Mouse (Mus musculus) lung, embryonic 15.5 days (tissue): ENCODE data around the gene Krtap1-3. TPM values are rescaled to one million over a fixed set of nuclear protein-coding genes. Genes with fewer than 3 reads are reported as not detected.
"Not testable (repeated sequence)": the region's sequence is repeated elsewhere in the genome, so short reads cannot be mapped to it uniquely, and the experiment has no call there.

ENCODE experiments used
- ATAC-seq: fragments of 200-750 bp; cut with Nextera tagmentation; 2 replicates; pipeline ENCODE4 v1.8.0; 2017; ENCODE audit warnings: moderate number of reproducible peaks, borderline replicate concordance; ENCODE audit not compliant: low FRiP score, low TSS enrichment; ENCODE audit errors: extremely low read depth
- H3K27ac ChIP-seq: fragments of 300-500 bp; sonication (generic); 2 replicates; pipeline ENCODE4 v1.5.1; 2015; ENCODE audit warnings: moderate library complexity, mild to moderate bottlenecking, inconsistent platforms
- H3K27me3 ChIP-seq: fragments of 300-500 bp; sonication (generic); 2 replicates; pipeline ENCODE4 v1.6.1; 2015; ENCODE audit warnings: inconsistent platforms
- H3K36me3 ChIP-seq: fragments of 300-500 bp; sonication (generic); 2 replicates; pipeline ENCODE4 v1.6.1; 2015; ENCODE audit warnings: inconsistent platforms
- H3K4me1 ChIP-seq: fragments of 300-500 bp; sonication (generic); 2 replicates; pipeline ENCODE4 v1.6.1; 2015; ENCODE audit warnings: inconsistent platforms
- H3K4me2 ChIP-seq: fragments of 300-500 bp; sonication (generic); 2 replicates; pipeline ENCODE4 v1.6.1; 2015; ENCODE audit warnings: inconsistent platforms, mild to moderate bottlenecking, moderate library complexity
- H3K4me3 ChIP-seq: fragments of 300-500 bp; sonication (generic); 2 replicates; pipeline ENCODE4 v1.5.1; 2015; ENCODE audit warnings: mild to moderate bottlenecking, inconsistent platforms
- H3K9ac ChIP-seq: fragments of 300-500 bp; sonication (generic); 2 replicates; pipeline ENCODE4 v1.6.1; 2015; ENCODE audit warnings: inconsistent platforms
- H3K9me3 ChIP-seq: fragments of 300-500 bp; sonication (generic); 2 replicates; pipeline ENCODE4 v1.6.1; 2016; ENCODE audit warnings: inconsistent platforms
- WGBS: fragments of 180-500 bp; shearing (Covaris S2); methylation state at CpG from one replicate; pipeline ENCODE4 v1.1.7; 2015; 5-methylcytosine and 5-hydroxymethylcytosine counted together
- polyA plus RNA-seq: library from polyadenylated mRNA; unstranded; fragments of >200 nt; fragmentation: Nextera tagmentation; extraction: Ambion mirVana; gene quantifications from 2 replicates; pipeline ENCODE4 v1.2.1, GENCODE M21; 2015

The Krtap1-3 gene
- polyA plus RNA-seq, result not detected in 2 replicates

DNA sequence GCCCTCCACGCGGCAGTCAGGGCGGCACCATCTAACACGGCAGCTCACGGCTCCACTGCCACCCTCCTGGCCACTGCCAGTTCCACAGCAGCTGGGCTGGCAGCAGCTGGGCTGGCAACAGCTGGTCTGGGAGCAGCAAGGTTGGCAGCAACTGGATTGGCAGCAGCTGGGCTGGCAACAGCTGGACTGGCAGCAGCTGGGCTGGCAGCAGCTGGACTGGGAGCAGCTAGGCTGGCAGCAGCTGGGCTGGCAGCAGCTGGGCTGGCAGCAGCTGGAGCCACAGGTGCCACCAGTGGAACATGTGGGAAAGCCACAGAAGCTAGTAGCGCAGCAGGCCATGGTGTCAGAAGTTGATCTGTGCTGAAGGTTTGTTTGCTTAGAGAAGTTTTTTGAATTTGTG lies at the start of gene Krtap1-3:
Gene Krtap1-3, minus strand, starts transcription at position 359 of the 400 bp plus-strand sequence.
- WGBS, result 83% methylated on average over 6 of the region's 6 CpGs
- Histone ChIP-seq H3K36me3 (no peaks in the 10 kb centered on the region), H3K4me1 (no peaks in the 10 kb centered on the region), H3K4me3 (no peak within 1 kb of the TSS), H3K9me3 (no peaks in the 10 kb centered on the region), H3K9ac (no peak within 1 kb of the TSS), H3K27me3 (no peaks in the 10 kb centered on the region), H3K27ac (no peak within 1 kb of the TSS), H3K4me2 (no peak within 1 kb of the TSS)
- no peak for ATAC-seq

DNA sequence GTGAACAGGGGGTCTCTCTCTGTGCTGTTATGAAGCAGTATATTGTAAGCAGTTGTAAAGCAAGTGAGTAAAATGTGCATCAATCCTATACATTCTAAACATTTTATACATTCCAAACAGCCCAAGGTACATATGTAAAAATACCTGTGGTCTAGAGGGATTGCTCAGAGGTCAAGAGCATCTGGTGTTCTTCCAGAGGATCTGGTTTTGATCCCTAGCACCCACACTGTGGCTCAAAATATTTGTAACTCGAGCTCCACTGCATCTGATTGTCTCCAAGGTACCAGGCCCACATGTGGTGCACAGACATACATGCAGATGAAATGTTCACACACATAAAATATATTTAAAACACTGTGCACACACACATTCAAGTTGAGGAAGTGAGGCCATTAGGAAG lies 49.8 kb upstream of the Krtap1-3 start:
- H3K27ac ChIP-seq, result no peak overlapping the region
- no peak overlapping the region for H3K9ac ChIP-seq
- H3K4me3 ChIP-seq, result no peak overlapping the region
- H3K4me2 ChIP-seq, result no peak overlapping the region
- no peak for ATAC-seq
- no peaks in the 10 kb centered on the region for H3K27me3 ChIP-seq
- no peaks in the 10 kb centered on the region for H3K4me1 ChIP-seq
- 7% methylated on average over 1 of the region's 1 CpGs for WGBS
- H3K9me3 ChIP-seq, result no peaks in the 10 kb centered on the region
- H3K36me3 ChIP-seq, result no peaks in the 10 kb centered on the region

- H3K4me1 ChIP-seq, result no peaks in the 10 kb centered on the region
- H3K9me3 ChIP-seq, result no peaks in the 10 kb centered on the region
- no peak overlapping the region for H3K27ac ChIP-seq
- no peak overlapping the region for H3K4me2 ChIP-seq
- H3K36me3 ChIP-seq, result no peaks in the 10 kb centered on the region
- 63% methylated on average over 1 of the region's 1 CpGs for WGBS
- no peaks in the 10 kb centered on the region for H3K27me3 ChIP-seq
- no peak for ATAC-seq
- no peak overlapping the region for H3K4me3 ChIP-seq
- no peak overlapping the region for H3K9ac ChIP-seq
Observed at GRCm38 (mm10) chr11:99637086-99637485, 45.9 kb upstream of the Krtap1-3 start.

DNA sequence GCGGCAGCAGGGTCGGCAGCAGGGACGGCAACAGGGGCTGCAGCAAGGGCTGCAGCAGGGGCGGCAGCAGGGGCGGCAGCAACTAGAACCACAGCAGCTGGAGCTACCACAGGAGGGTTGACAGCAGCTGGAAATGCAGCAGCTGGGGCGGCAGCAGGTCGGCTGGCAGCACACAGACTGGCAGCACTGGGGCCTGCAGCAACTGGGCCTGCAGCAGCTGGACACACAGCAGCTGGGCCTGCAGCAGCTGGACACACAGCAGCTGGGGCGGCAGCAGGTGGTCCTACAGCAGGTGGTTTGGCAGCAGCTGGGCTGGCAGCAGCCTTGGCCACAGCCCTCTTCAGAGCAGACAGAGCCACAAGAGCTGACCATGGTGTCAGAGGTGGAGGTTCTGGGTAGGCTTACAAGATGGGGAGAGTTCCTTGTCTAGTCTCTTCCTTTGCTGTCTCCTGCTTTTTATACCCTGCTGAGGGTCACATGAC lies 43.6 kb upstream of the Krtap1-3 start, which contains the start of gene Krtap4-2:
Gene Krtap4-2, minus strand, starts transcription at position 432 of the 482 bp plus-strand sequence.
- WGBS, result 33% methylated on average over 8 of the region's 8 CpGs
- no peak within 1 kb of the TSS for H3K4me3 ChIP-seq
- no peaks in the 10 kb centered on the region for H3K4me1 ChIP-seq
- H3K9me3 ChIP-seq, result no peaks in the 10 kb centered on the region
- no peak within 1 kb of the TSS for H3K9ac ChIP-seq
- no peaks in the 10 kb centered on the region for H3K36me3 ChIP-seq
- no peak within 1 kb of the TSS for H3K4me2 ChIP-seq
- H3K27ac ChIP-seq, result no peak within 1 kb of the TSS
- H3K27me3 ChIP-seq, result no peaks in the 10 kb centered on the region
- no peak for ATAC-seq

GRCm38 (mm10) chr11:99633293-99633692 lies 42.2 kb upstream of the Krtap1-3 start:
- H3K27ac ChIP-seq, result no peak overlapping the region
- no peaks in the 10 kb centered on the region for H3K9me3 ChIP-seq
- no peaks in the 10 kb centered on the region for H3K4me1 ChIP-seq
- H3K4me3 ChIP-seq, result no peak overlapping the region
- H3K4me2 ChIP-seq, result no peak overlapping the region
- 57% methylated on average over 2 of the region's 2 CpGs for WGBS
- H3K27me3 ChIP-seq, result no peaks in the 10 kb centered on the region
- no peaks in the 10 kb centered on the region for H3K36me3 ChIP-seq
- H3K9ac ChIP-seq, result no peak overlapping the region
- ATAC-seq, result no peak

GRCm38 (mm10) chr11:99630890-99631289 lies 39.8 kb upstream of the Krtap1-3 start:
- H3K9me3 ChIP-seq, result no peaks in the 10 kb centered on the region
- H3K36me3 ChIP-seq, result no peaks in the 10 kb centered on the region
- H3K4me3 ChIP-seq, result no peak overlapping the region
- no peaks in the 10 kb centered on the region for H3K4me1 ChIP-seq
- no peak overlapping the region for H3K9ac ChIP-seq
- H3K27ac ChIP-seq, result no peak overlapping the region
- no peak for ATAC-seq
- 37% methylated on average over 3 of the region's 3 CpGs for WGBS
- H3K27me3 ChIP-seq, result no peaks in the 10 kb centered on the region
- no peak overlapping the region for H3K4me2 ChIP-seq

DNA sequence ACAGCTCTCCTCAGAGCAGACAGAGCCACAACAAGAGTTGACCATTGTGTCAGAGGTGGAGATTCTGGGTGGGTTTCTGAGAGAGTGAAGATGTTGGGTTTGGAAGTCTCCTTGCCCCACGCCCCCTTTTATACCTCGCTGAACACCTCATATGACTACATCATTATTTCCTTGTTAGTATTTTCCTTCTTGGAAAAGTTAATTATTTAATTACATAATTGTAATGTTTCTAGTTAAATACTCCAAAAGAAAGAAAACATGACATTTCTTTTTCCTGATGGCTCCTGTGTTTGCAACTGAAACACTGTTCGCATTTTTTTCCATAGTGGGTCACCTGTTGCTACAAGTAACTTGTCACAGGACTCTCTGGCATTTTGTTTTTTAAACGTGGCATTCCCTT lies 37.0 kb upstream of the Krtap1-3 start, which contains the start of gene Krtap4-1:
Gene Krtap4-1, minus strand, starts transcription at position 101 of the 400 bp plus-strand sequence.
- H3K9ac ChIP-seq, result no peak within 1 kb of the TSS
- no peaks in the 10 kb centered on the region for H3K36me3 ChIP-seq
- no peaks in the 10 kb centered on the region for H3K9me3 ChIP-seq
- H3K4me2 ChIP-seq, result no peak within 1 kb of the TSS
- ATAC-seq, result no peak
- H3K27ac ChIP-seq, result no peak within 1 kb of the TSS
- H3K4me3 ChIP-seq, result no peak within 1 kb of the TSS
- H3K27me3 ChIP-seq, result no peaks in the 10 kb centered on the region
- no peaks in the 10 kb centered on the region for H3K4me1 ChIP-seq
- WGBS, result 78% methylated on average over 4 of the region's 4 CpGs

DNA sequence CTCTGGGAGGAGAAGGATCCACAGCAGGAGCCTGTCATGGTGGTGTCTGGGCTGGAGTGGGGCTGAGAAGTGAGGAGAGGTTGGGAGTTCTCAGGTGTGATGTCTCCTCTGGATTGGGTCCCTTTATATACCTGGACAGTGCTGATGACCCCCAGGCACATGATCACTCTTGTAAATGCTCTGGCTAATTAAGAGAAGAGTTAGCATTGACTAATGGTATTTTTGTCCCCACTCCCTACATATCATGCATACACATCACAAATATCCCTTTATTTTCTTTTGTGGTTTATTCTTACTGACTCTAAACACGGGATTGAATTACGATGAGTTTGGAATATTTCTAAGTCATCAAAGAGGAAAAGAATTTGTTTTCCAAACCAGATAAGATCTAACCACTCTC lies 29.2 kb upstream of the Krtap1-3 start, which contains the start of gene Gm11562:
Gene Gm11562, minus strand, starts transcription at position 101 of the 400 bp plus-strand sequence.
- H3K4me2 ChIP-seq, result no peak within 1 kb of the TSS

DNA sequence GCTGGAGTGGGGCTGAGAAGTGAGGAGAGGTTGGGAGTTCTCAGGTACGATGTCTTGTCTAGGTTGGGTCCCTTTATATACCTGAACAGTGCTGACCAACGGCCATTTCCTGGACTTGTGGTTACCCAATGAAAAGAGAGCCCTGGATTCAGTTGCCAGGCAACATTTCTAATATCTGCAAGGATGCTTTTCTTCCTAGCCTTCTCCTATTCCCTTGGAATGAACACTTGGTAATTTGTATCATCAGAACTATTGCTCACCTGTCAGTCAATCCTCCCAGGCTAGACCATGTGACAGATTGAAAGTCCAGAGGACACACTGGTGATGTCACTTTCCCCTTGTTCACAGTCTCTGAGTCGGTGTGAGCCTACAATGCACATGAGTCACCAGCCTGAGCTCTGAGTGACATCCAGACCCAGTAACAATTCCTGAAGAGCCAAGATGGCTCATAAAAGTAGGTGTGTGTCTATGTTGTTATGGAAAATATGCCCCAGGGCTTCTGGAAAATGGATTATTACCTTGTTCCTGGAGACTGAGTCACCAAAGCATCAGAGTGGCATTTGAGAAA lies 23.7 kb upstream of the Krtap1-3 start, which contains the start of gene Krtap2-4:
Gene Krtap2-4, minus strand, starts transcription at position 51 of the 568 bp plus-strand sequence.
- H3K27ac ChIP-seq, result no peak within 1 kb of the TSS
- H3K4me1 ChIP-seq, result no peaks in the 10 kb centered on the region
- H3K4me2 ChIP-seq, result no peak within 1 kb of the TSS
- no peaks in the 10 kb centered on the region for H3K9me3 ChIP-seq
- H3K9ac ChIP-seq, result no peak within 1 kb of the TSS
- no peak for ATAC-seq
- H3K27me3 ChIP-seq, result no peaks in the 10 kb centered on the region
- 59% methylated on average over 3 of the region's 3 CpGs for WGBS
- no peak within 1 kb of the TSS for H3K4me3 ChIP-seq
- no peaks in the 10 kb centered on the region for H3K36me3 ChIP-seq

More for the DNA sequence above, 29.2 kb upstream of the Krtap1-3 start, which contains the start of gene Gm11562:
- Histone ChIP-seq H3K9me3 (no peaks in the 10 kb centered on the region), H3K27me3 (no peaks in the 10 kb centered on the region), H3K4me3 (no peak within 1 kb of the TSS), H3K36me3 (no peaks in the 10 kb centered on the region), H3K27ac (no peak within 1 kb of the TSS), H3K4me1 (no peaks in the 10 kb centered on the region), H3K9ac (no peak within 1 kb of the TSS)
- no peak for ATAC-seq
- WGBS, result 57% methylated on average over 2 of the region's 2 CpGs

DNA sequence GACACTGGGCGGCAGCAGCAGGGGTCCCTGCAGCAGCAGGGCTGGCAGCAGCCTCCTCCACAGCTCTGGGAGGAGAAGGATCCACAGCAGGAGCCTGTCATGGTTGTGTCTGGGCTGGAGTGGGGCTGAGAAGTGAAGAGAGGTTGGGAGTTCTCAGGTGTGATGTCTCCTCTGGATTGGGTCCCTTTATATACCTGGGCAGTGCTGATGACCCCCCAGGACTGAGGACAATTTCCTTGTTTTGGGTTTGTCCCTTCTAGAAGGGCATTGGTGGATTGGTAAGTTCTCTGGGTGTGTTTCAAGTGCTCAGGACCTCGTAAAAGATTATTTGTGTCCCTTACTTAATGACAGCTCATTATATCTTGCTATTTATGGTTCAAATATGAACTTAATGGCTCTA lies 18.9 kb upstream of the Krtap1-3 start, which contains the start of gene Gm11937:
Gene Gm11937, minus strand, starts transcription at position 101 of the 400 bp plus-strand sequence.
- not testable (repeated sequence) for H3K9me3 ChIP-seq, H3K27me3 ChIP-seq, H3K4me1 ChIP-seq, H3K4me2 ChIP-seq, H3K36me3 ChIP-seq, H3K9ac ChIP-seq, H3K27ac ChIP-seq, H3K4me3 ChIP-seq, ATAC-seq
- 57% methylated on average over 1 of the region's 2 CpGs for WGBS

GRCm38 (mm10) chr11:99609126-99609525 lies 18.0 kb upstream of the Krtap1-3 start:
- no peak for ATAC-seq
- Histone ChIP-seq H3K27ac (no peak overlapping the region), H3K4me2 (no peak overlapping the region), H3K4me3 (no peak overlapping the region), H3K9ac (no peak overlapping the region), H3K4me1 (no peaks in the 10 kb centered on the region), H3K27me3 (no peaks in the 10 kb centered on the region), H3K9me3 (no peaks in the 10 kb centered on the region), H3K36me3 (no peaks in the 10 kb centered on the region)
- 69% methylated on average over 1 of the region's 1 CpGs for WGBS

GRCm38 (mm10) chr11:99603208-99603607 lies 12.1 kb upstream of the Krtap1-3 start, which contains the start of gene Gm11938:
TSS of gene Gm11938 (minus strand) at chr11:99603308.
- not testable (repeated sequence) for H3K4me1 ChIP-seq, H3K27ac ChIP-seq, H3K9me3 ChIP-seq, ATAC-seq, H3K27me3 ChIP-seq, H3K9ac ChIP-seq, H3K4me2 ChIP-seq, H3K4me3 ChIP-seq, H3K36me3 ChIP-seq
- WGBS, result 63% methylated on average over 1 of the region's 1 CpGs
